Mouse (Mus musculus) testis, adult 2 months (tissue): ENCODE measurements at regions not wholly inside any gene's neighbourhood (a gene's known extent, or its start where the extent isn't known, plus 50 kb on each side); places are given as distances from the start of the nearest gene placed in this dataset.

Experiments
- CTCF ChIP-seq: fragments of 200-500 bp; IDR thresholded peaks from 2 replicates; pipeline ENCODE4 v1.5.1; 2012; ENCODE audit warnings: low read depth, mild to moderate bottlenecking, inconsistent platforms, low read length, moderate library complexity; ENCODE audit not compliant: control insufficient read depth, insufficient read depth, insufficient replicate concordance
- POLR2A ChIP-seq: fragments of 200-500 bp; IDR thresholded peaks from 2 replicates; pipeline ENCODE4 v1.6.1; 2012; ENCODE audit warnings: low read depth, mild to moderate bottlenecking, inconsistent platforms, low read length, moderate library complexity; ENCODE audit not compliant: control insufficient read depth

GRCm38 (mm10) chr4:107747907-107748628 lies 54.0 kb upstream of the Lrp8 start:
- TF ChIP-seq POLR2A: no peak
- no peak for TF ChIP-seq CTCF
